Mouse (Mus musculus) erythroblast, embryonic 14.5 days (primary cell): ENCODE results near the gene Sbk1.

ENCODE experiments used
- GATA1 ChIP-seq: IDR thresholded peaks from 2 replicates; pipeline ENCODE4 v1.6.1; 2012; ENCODE audit warnings: low read length, inconsistent platforms, mixed read lengths
- TAL1 ChIP-seq: IDR thresholded peaks from 3 replicates; pipeline ENCODE4 v1.6.1; 2012; ENCODE audit warnings: low read length, inconsistent platforms, mixed read lengths

- TF ChIP-seq TAL1 (no peak), GATA1 (no peak)
Observed at GRCm38 (mm10) chr7:126236083-126236793, 36.2 kb upstream of the Sbk1 start.
